Mouse (Mus musculus): ENCODE measurements around the gene Tmem221. TPM values are rescaled to one million over a fixed set of nuclear protein-coding genes. Genes with fewer than 3 reads are reported as not detected.

The Tmem221 gene
- polyA plus RNA-seq, 1 experiment from 2014 or later: 0.13 TPM

GRCm38 (mm10) chr8:71509316-71509715, 49.4 kb downstream of the Tmem221 start:
- WGBS: 34% methylated on average over 2 of the region's 2 CpGs
- Histone ChIP-seq H3K9ac (replicated peaks; ENCODE audit: low read length) (no peak overlapping the region), H3K9me3 (replicated peaks; ENCODE audit: control insufficient read depth, low read length) (no peaks in the 10 kb centered on the region), H3K4me3 (ENCODE audit: low read depth, low read length) (no peak overlapping the region), H3K27ac (replicated peaks; ENCODE audit: low read depth, low read length) (no peak overlapping the region), H3K4me2 (ENCODE audit: low read depth, low read length) (no peak overlapping the region), H3K4me1 (ENCODE audit: control insufficient read depth, insufficient read depth, low read length) (no peaks in the 10 kb centered on the region), H3K36me3 (replicated peaks; ENCODE audit: control insufficient read depth, insufficient read depth, low read depth, low read length) (no peaks in the 10 kb centered on the region), H3K27me3 (ENCODE audit: control insufficient read depth, insufficient read depth, low read length) (peaks cover 27% of the 10 kb centered on the region)
- ATAC-seq (replicated peaks; ENCODE audit: insufficient number of reproducible peaks, low FRiP score, low TSS enrichment, low read depth): no peak
- DNase-seq (ENCODE audit: low spot score): no peak

GRCm38 (mm10) chr8:71507589-71508104, 51.0 kb downstream of the Tmem221 start:
- peaks cover 27% of the 10 kb centered on the region for H3K27me3 ChIP-seq (ENCODE audit: control insufficient read depth, insufficient read depth, low read length)
- ATAC-seq (replicated peaks; ENCODE audit: insufficient number of reproducible peaks, low FRiP score, low TSS enrichment, low read depth) (peak; percentile 53; the same call in 1 of the 2 replicates), DNase-seq (ENCODE audit: low spot score) (peak; percentile 95)
- under 1% methylated on average over 58 of the region's 61 CpGs for WGBS
- H3K36me3 ChIP-seq (replicated peaks; ENCODE audit: control insufficient read depth, insufficient read depth, low read depth, low read length): no peaks in the 10 kb centered on the region
- H3K4me3 ChIP-seq (ENCODE audit: low read depth, low read length): peak overlapping the region; percentile 39
- peak overlapping the region; percentile 84 for H3K4me2 ChIP-seq (ENCODE audit: low read depth, low read length)
- peak overlapping the region; percentile 56 for H3K9ac ChIP-seq (replicated peaks; ENCODE audit: low read length)
- H3K4me1 ChIP-seq (ENCODE audit: control insufficient read depth, insufficient read depth, low read length): no peaks in the 10 kb centered on the region
- no peaks in the 10 kb centered on the region for H3K9me3 ChIP-seq (replicated peaks; ENCODE audit: control insufficient read depth, low read length)
- H3K27ac ChIP-seq (replicated peaks; ENCODE audit: low read depth, low read length): no peak overlapping the region

GRCm38 (mm10) chr8:71505979-71506378, 52.7 kb downstream of the Tmem221 start:
- Histone ChIP-seq H3K27me3 (ENCODE audit: control insufficient read depth, insufficient read depth, low read length) (peaks cover 27% of the 10 kb centered on the region), H3K4me1 (ENCODE audit: control insufficient read depth, insufficient read depth, low read length) (no peaks in the 10 kb centered on the region), H3K4me3 (ENCODE audit: low read depth, low read length) (no peak overlapping the region), H3K36me3 (replicated peaks; ENCODE audit: control insufficient read depth, insufficient read depth, low read depth, low read length) (no peaks in the 10 kb centered on the region), H3K9ac (replicated peaks; ENCODE audit: low read length) (no peak overlapping the region), H3K4me2 (ENCODE audit: low read depth, low read length) (no peak overlapping the region), H3K9me3 (replicated peaks; ENCODE audit: control insufficient read depth, low read length) (no peaks in the 10 kb centered on the region), H3K27ac (replicated peaks; ENCODE audit: low read depth, low read length) (no peak overlapping the region)
- ATAC-seq (replicated peaks; ENCODE audit: insufficient number of reproducible peaks, low FRiP score, low TSS enrichment, low read depth) (no peak), DNase-seq (ENCODE audit: low spot score) (no peak)
- WGBS: 85% methylated on average over 4 of the region's 4 CpGs

- Histone ChIP-seq H3K9me3 (replicated peaks; ENCODE audit: control insufficient read depth, low read length) (no peaks in the 10 kb centered on the region), H3K9ac (replicated peaks; ENCODE audit: low read length) (no peak overlapping the region), H3K27me3 (ENCODE audit: control insufficient read depth, insufficient read depth, low read length) (peaks cover 27% of the 10 kb centered on the region), H3K27ac (replicated peaks; ENCODE audit: low read depth, low read length) (no peak overlapping the region), H3K4me2 (ENCODE audit: low read depth, low read length) (no peak overlapping the region), H3K4me3 (ENCODE audit: low read depth, low read length) (no peak overlapping the region), H3K4me1 (ENCODE audit: control insufficient read depth, insufficient read depth, low read length) (no peaks in the 10 kb centered on the region), H3K36me3 (replicated peaks; ENCODE audit: control insufficient read depth, insufficient read depth, low read depth, low read length) (no peaks in the 10 kb centered on the region)
- ATAC-seq (replicated peaks; ENCODE audit: insufficient number of reproducible peaks, low FRiP score, low TSS enrichment, low read depth) (no peak), DNase-seq (ENCODE audit: low spot score) (no peak)
- 95% methylated on average over 4 of the region's 4 CpGs for WGBS
Measured at GRCm38 (mm10) chr8:71505326-71505725, 53.3 kb downstream of the Tmem221 start.

GRCm38 (mm10) chr8:71504349-71504748, 54.3 kb downstream of the Tmem221 start:
- Histone ChIP-seq H3K36me3 (replicated peaks; ENCODE audit: control insufficient read depth, insufficient read depth, low read depth, low read length) (no peaks in the 10 kb centered on the region), H3K4me3 (ENCODE audit: low read depth, low read length) (no peak overlapping the region), H3K4me2 (ENCODE audit: low read depth, low read length) (no peak overlapping the region), H3K27me3 (ENCODE audit: control insufficient read depth, insufficient read depth, low read length) (peaks cover 27% of the 10 kb centered on the region), H3K27ac (replicated peaks; ENCODE audit: low read depth, low read length) (no peak overlapping the region), H3K4me1 (ENCODE audit: control insufficient read depth, insufficient read depth, low read length) (no peaks in the 10 kb centered on the region), H3K9me3 (replicated peaks; ENCODE audit: control insufficient read depth, low read length) (no peaks in the 10 kb centered on the region), H3K9ac (replicated peaks; ENCODE audit: low read length) (no peak overlapping the region)
- ATAC-seq (replicated peaks; ENCODE audit: insufficient number of reproducible peaks, low FRiP score, low TSS enrichment, low read depth) (no peak), DNase-seq (ENCODE audit: low spot score) (no peak)
- 88% methylated on average over 4 of the region's 4 CpGs for WGBS

Other genes starting within 250 kb of the Tmem221 start
- 78.0 and 81.0 TPM in 2 replicates for gene Use1, start 192.0 kb downstream of the Tmem221 start, polyA plus RNA-seq (2014; fragmentation: Nextera tagmentation; extraction: Ambion mirVana)
- 2.1 and 2.2 TPM in 2 replicates for gene Ocel1, start 187.6 kb downstream of the Tmem221 start, polyA plus RNA-seq (2014; fragmentation: Nextera tagmentation; extraction: Ambion mirVana)
- 53.7 and 62.5 TPM in 2 replicates for gene Nr2f6, start 176.9 kb downstream of the Tmem221 start, polyA plus RNA-seq (2014; fragmentation: Nextera tagmentation; extraction: Ambion mirVana)
- 2.9 and 4.3 TPM in 2 replicates for gene Ushbp1, start 163.1 kb downstream of the Tmem221 start, polyA plus RNA-seq (2014; fragmentation: Nextera tagmentation; extraction: Ambion mirVana)
- gene Babam1, start 162.0 kb downstream of the Tmem221 start, polyA plus RNA-seq (2014; fragmentation: Nextera tagmentation; extraction: Ambion mirVana): 93.6 and 111 TPM in 2 replicates
- gene Ankle1, start 152.9 kb downstream of the Tmem221 start, polyA plus RNA-seq (2014; fragmentation: Nextera tagmentation; extraction: Ambion mirVana): 9.0 and 13.0 TPM in 2 replicates
- 30.1 and 37.4 TPM in 2 replicates for gene Abhd8, start 95.2 kb downstream of the Tmem221 start, polyA plus RNA-seq (2014; fragmentation: Nextera tagmentation; extraction: Ambion mirVana)
- gene Mrpl34, start 93.9 kb downstream of the Tmem221 start, polyA plus RNA-seq (2014; fragmentation: Nextera tagmentation; extraction: Ambion mirVana): 180 and 185 TPM in 2 replicates
- 105 and 115 TPM in 2 replicates for gene Dda1, start 89.7 kb downstream of the Tmem221 start, polyA plus RNA-seq (2014; fragmentation: Nextera tagmentation; extraction: Ambion mirVana)
- 3.1 and 3.2 TPM in 2 replicates for gene Ano8, start 72.9 kb downstream of the Tmem221 start, polyA plus RNA-seq (2014; fragmentation: Nextera tagmentation; extraction: Ambion mirVana)
- 4.8 and 5.4 TPM in 2 replicates for gene Gtpbp3, start 70.8 kb downstream of the Tmem221 start, polyA plus RNA-seq (2014; fragmentation: Nextera tagmentation; extraction: Ambion mirVana)
- gene Plvap, start 47.1 kb downstream of the Tmem221 start, polyA plus RNA-seq (2014; fragmentation: Nextera tagmentation; extraction: Ambion mirVana): 48.8 and 50.3 TPM in 2 replicates
- 0.15 and 0.31 TPM in 2 replicates for gene Ccdc194, start 33.2 kb downstream of the Tmem221 start, polyA plus RNA-seq (2014; fragmentation: Nextera tagmentation; extraction: Ambion mirVana)
- 3.5 and 4.3 TPM in 2 replicates for gene Bst2, start 21.4 kb downstream of the Tmem221 start, polyA plus RNA-seq (2014; fragmentation: Nextera tagmentation; extraction: Ambion mirVana)
- 53.4 and 62.2 TPM in 2 replicates for gene Mvb12a, start 15.9 kb downstream of the Tmem221 start, polyA plus RNA-seq (2014; fragmentation: Nextera tagmentation; extraction: Ambion mirVana)
- 0.17 TPM in 1 of 2 replicates, not detected in the other for gene Nxnl1, start 7.7 kb upstream of the Tmem221 start, polyA plus RNA-seq (2014; fragmentation: Nextera tagmentation; extraction: Ambion mirVana)
- 11.2 and 14.4 TPM in 2 replicates for gene Slc27a1, start 10.0 kb upstream of the Tmem221 start, polyA plus RNA-seq (2014; fragmentation: Nextera tagmentation; extraction: Ambion mirVana)
- gene Pgls, start 33.3 kb upstream of the Tmem221 start, polyA plus RNA-seq (2014; fragmentation: Nextera tagmentation; extraction: Ambion mirVana): 231 and 237 TPM in 2 replicates
- gene Fam129c, start 38.8 kb upstream of the Tmem221 start, polyA plus RNA-seq (2014; fragmentation: Nextera tagmentation; extraction: Ambion mirVana): 2.6 and 2.7 TPM in 2 replicates
- gene Colgalt1, start 52.1 kb upstream of the Tmem221 start, polyA plus RNA-seq (2014; fragmentation: Nextera tagmentation; extraction: Ambion mirVana): 45.2 and 48.2 TPM in 2 replicates
- 1.2 and 1.7 TPM in 2 replicates for gene Unc13a, start 112.9 kb upstream of the Tmem221 start, polyA plus RNA-seq (2014; fragmentation: Nextera tagmentation; extraction: Ambion mirVana)
- 1.2 and 1.9 TPM in 2 replicates for gene Jak3, start 117.4 kb upstream of the Tmem221 start, polyA plus RNA-seq (2014; fragmentation: Nextera tagmentation; extraction: Ambion mirVana)
- 0.42 TPM in 1 of 2 replicates, not detected in the other for gene Insl3, start 130.3 kb upstream of the Tmem221 start, polyA plus RNA-seq (2014; fragmentation: Nextera tagmentation; extraction: Ambion mirVana)
- gene B3gnt3, start 142.9 kb upstream of the Tmem221 start, polyA plus RNA-seq (2014; fragmentation: Nextera tagmentation; extraction: Ambion mirVana): 0.47 and 0.58 TPM in 2 replicates
- 3.8 and 5.0 TPM in 2 replicates for gene Fcho1, start 166.8 kb upstream of the Tmem221 start, polyA plus RNA-seq (2014; fragmentation: Nextera tagmentation; extraction: Ambion mirVana)